Mouse (Mus musculus) small intestine, adult 2 months (tissue): ENCODE data around the gene Cacnb3.

Source experiments
- CTCF ChIP-seq: fragments of 200-500 bp; IDR thresholded peaks from 2 replicates; pipeline ENCODE4 v1.5.1; 2012; ENCODE audit warnings: low read depth, mild to moderate bottlenecking, control low read depth, inconsistent platforms, low read length, moderate library complexity, mixed read lengths; ENCODE audit not compliant: insufficient replicate concordance, insufficient read length; ENCODE audit errors: extremely low read depth
- POLR2A ChIP-seq: fragments of 200-500 bp; IDR thresholded peaks from 2 replicates; pipeline ENCODE4 v1.6.1; 2012; ENCODE audit warnings: low read depth, mild to moderate bottlenecking, control low read depth, inconsistent platforms, low read length, moderate library complexity

GRCm38 (mm10) chr15:98631493-98631892 is 853 bp downstream of the Cacnb3 start:
- TF ChIP-seq CTCF = peak; percentile 78
- no peak for TF ChIP-seq POLR2A
